Mouse (Mus musculus): ENCODE data around the gene Nelfa.
"Not testable (repeated sequence)": the region's sequence is repeated elsewhere in the genome, so short reads cannot be mapped to it uniquely, and the experiment has no call there.

Nelfa gene

DNA sequence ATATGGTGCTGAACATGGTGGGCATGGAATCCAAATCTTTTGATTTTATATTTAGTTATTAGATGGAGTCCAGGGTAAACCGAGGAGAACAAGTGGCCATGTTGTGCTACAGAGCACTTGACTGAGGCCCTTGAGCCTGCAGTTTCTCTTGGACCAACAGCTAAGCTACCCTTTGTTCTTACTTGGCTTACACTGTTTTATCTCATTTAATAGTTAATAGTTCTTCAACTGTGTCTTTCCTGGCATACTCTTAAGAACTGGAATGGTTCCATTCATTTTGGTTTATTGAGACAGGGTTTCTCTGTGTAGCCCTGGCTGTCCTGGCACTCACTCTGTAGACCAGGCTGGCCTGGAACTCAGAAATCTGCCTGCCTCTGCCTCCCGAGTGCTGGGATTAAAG lies 19.6 kb downstream of the Nelfa start:
- DNase-seq, result not testable (repeated sequence)

DNA sequence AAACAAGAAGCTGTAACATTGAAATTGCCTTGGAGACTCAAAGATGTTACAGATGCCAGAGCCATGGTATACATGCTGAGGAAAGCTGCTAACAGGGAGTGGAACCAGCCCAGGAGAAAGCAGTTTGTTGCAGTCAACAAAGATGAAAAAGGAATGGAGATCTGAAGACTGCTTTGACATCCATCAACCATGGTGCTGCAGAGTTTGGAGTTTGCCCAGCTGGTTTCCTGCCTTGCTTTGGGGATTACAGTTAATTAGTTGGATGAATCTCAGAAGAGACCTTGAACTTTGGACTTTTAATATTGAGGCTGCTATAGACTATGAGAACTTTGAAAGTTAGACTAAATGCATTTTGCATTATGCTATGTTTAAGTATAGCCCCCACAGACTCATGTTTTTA lies 21.2 kb downstream of the Nelfa start:
- DNase-seq, result not testable (repeated sequence)

DNA sequence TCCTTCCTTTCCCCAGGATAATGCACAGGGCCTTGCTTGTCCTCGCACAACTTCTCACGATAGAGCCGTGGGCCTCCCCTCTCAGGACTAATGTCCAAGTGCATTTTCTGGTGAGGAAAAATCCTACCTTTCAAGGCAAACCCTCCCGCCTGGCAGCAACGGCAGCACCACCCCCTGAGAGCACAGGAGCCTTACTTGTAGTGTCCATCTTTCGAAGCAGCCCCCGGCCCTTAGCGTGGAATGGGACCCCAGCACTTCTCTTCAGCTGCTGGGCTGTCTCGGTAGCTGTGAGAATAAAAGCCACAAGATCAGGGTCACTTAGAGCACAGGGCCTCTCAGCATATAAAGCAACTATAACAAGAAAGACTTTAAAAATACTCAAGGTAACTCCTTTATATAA lies 33.0 kb downstream of the Nelfa start:
- DNase-seq, result no peak

DNA sequence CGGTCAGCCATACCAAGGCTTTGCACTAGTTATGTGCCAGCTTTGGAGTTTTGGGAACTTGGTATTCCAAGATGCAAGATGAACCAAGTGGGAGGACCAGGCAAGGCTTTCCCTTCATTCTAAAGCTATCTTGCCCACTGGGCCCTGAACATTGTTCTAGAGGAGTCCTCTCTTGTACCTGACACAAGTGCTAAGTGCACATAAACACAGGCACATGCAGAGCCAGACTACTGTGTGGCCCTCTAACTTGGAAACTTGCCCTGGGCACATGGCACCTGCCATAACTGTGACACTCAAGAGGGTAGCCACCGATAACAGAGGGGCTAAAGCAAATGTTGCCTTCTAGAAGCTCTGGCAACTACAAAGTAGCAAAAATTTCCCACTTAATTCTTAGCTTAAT lies 33.5 kb downstream of the Nelfa start:
- no peak for DNase-seq

DNA sequence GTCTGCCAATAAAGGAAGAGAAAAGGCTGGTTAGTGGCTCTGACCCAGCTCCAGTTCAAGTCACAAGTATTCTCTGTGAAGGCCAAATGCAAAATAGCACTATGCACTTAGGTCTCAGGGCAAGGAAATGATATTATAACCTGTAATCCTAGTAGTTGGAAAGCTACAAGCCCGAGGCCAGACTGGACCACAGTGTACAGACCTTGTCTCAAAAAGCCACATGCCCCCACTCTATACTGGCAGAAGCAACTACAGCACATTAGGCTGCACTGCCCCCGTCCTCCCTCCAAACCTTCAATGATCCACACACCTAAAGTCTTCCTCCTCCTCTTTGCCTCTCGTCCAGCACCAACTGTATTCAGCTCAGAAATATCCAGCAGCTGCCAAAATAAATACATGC lies 34.9 kb downstream of the Nelfa start:
- no peak for DNase-seq

DNA sequence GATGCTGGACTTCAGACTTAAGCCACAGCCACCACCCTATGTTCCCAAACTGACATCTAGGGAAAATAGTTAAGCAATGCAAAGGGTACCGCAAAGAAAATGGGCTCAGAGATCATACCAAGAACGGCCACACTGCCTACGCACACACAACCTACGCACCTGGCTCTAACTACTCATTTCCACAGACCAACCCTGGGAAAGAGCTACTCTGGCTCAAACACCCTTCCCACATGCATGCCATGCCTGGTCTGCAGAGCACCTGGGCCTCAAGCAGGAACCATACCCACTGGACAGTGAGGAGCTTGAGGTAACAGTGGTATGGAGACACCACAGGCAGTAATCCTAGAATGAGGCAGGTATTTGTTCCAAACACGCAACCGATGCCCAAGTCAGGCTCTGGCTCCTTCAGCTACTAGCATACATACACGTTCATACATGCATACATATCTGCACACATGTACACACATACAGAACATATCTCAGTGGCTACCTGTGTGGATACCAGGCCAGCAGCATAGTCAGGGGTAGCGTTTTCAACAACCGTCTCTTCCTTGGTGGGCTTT lies 35.4 kb downstream of the Nelfa start:
- DNase-seq, result no peak

DNA sequence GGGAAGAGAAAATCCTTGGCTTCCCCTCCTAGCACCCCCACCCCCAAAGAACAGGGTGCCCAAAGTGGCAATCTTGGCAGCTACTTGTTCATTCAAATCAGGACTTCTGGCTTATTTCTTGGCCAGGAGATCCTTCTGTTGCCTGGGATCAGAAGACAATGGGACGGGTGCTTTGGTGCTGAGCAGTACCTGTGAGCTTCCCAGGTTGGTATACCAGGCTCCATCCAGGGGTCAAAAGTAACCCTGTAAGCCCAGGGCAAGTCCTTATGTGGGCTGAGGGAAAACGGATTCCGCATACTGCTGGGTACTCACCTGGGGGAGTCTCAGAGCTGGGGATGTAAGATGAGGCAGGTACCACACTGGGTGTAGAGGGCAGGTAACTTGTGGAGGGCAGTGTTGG lies 36.1 kb downstream of the Nelfa start:
- no peak for DNase-seq

DNA sequence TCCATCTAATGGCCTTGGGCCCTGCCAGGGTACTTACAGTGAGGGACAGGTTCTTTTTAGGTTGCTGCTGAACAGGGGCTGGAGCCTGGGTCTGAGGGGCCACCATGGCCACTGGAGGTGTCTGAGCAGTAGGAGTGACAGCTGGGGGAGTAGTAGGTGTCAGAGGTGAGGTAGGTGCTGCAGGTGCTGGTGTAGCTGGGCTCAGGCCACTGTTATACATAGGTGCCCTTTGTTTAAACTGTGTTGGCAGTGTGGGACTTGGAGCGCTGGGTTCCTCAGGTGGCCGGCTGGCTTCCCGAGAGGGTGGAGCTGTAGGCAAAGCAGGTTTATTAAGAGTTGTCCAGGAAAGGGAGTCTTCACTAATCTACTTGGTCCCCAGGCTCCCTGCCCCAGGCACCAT lies 37.0 kb downstream of the Nelfa start:
- DNase-seq, result no peak

DNA sequence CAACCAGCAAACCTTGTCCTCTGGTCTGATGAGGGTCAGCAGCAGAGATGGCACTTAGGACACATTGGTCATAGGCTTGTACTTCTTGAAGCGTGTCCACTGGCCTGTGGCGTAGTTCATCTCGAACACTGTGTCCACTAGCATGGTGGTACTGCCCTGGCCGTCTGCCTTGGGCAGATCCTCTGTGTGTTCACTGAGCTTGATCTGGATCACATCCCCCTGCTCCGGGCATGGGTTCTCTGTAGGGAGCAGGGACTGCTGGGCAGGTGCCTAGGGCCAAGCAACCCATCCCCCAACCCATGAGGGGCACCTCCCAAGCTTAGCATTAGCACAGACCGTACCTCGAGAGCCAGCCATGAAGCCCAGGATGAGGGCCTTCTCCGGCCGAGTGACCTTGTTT lies 37.5 kb downstream of the Nelfa start:
- no peak for DNase-seq

DNA sequence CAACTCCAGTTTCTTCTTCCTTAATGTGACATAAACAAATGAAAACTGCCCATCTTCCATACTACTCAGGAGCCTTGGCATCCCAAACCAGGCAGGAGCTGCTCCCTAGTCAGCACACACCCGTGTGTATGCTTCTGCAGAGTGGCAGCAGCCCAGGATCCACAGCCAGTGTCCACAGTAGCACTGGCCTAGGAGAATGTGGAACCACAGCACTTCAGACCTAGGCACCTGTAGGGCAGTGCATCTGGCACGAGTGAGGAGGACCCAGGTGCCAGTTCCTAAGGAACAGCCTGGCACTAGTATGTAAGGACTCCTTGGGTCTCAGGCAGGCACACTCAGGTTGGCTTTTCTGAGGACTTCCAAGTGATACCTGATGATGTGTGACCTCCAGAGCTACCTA lies 39.1 kb downstream of the Nelfa start:
- no peak for DNase-seq

DNA sequence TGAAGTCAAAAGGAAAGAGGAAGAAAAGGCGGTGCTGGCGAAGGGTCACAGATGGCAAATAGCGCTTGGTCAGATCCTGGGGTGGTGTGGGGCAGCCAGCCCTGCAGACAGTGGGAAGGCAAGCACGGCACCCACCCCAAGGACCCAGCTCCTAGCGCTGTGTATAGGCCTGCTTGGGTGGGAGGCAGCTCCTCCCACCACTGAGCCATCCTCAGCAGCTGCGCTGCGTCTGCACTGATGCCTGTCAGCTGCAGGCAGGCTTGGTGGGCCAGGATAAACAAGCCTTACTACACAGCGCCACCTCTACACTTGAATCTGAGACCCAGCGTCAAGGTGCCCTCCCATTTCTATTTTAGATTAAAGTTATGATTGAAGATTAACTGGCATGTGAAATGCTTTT lies 41.1 kb downstream of the Nelfa start:
- no peak for DNase-seq

DNA sequence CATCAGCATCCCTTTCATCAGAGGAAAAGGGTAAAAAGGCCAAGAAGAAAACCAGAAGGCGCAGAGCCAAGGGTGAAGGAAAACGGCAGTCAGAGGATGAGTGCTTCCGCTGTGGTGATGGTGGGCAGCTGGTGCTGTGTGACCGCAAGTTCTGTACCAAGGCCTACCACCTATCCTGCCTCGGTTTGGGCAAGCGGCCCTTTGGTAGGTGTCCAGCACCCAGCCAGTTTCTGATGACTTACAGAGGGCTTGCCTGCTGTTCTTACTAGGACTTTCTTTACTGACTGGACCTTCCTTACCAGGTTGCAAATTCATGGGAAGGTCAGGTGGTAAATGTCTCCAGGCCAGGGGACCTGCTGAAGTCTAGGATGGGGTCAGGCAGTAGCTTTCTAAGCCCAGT lies 42.8 kb downstream of the Nelfa start:
- DNase-seq, result no peak

DNA sequence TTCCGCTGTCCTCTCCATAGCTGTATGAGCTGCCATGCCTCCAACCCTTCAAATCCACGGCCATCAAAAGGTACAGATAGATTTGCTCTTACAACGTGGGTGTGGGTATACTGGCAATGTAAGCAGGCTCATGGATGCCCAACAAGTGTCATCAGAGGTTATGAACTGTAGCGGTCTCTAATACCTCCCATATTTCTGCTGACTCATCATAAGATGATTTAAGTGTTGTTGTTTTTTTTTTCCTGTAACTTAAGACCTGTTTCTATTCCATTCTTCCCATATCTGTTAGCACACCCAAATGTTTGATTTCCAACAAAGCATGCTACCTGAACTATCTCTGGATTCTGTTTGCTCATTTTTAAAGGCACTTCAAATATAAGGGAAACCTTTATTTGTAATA lies 55.1 kb downstream of the Nelfa start:
- DNase-seq, result no peak

DNA sequence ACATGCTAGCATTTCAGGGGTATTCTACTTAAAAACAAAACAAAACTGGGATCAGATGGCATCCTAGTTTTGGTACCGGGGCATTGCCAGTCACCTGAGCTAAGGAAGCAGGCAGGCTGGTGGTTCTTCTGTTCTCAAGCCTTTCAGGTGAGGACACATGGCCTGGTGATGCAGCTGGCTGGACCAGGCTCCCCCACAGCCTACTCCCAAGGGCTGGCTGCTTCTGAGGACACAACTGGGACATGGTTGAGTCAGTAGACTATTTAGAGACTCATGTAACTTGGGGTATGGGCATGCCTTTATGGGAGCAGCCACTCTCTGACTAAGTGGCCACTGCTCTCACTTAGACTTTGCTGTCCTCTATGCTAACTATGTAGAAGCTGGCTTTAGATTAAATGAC lies 60.7 kb downstream of the Nelfa start:
- DNase-seq, result no peak

DNA sequence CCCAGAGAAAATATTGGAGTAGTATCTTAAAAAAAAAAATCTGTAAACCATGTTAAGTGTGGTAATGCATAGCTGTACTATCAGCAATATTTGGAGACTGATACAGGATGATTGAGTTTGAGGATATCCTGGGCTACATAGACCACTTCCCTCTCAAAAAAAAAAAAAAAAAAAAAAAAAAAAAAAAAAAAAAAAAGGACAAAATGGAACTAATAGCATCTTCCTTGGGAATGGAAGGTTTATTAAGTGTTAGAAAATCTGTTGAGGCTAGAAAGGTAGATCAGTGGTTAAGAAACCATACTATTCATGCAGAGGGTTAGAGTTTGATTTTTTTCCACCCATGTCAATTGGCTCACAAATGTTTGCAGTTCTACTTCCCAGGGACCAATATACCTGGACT lies 78.5 kb downstream of the Nelfa start:
- no peak for DNase-seq

DNA sequence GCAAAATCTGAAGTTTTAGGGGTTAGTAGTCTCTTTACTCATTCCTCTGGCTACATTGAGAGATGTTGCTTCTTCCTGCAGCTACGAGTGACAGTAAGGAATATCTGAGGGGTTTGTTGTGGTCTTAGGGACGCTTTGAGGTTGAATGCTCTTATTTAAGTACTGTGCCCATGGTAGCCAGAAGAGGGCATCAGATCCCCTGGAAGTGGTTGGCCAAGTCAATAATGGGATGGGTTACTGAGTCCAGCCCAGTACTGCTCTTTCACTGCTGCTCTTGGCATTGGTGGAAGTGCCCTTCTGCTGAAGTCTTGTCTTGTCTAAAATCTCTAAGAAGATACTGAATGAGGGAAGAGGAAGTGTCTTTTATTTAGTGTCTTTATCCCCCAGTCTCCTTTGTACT lies 82.2 kb downstream of the Nelfa start:
- peak; percentile 5 for DNase-seq

DNA sequence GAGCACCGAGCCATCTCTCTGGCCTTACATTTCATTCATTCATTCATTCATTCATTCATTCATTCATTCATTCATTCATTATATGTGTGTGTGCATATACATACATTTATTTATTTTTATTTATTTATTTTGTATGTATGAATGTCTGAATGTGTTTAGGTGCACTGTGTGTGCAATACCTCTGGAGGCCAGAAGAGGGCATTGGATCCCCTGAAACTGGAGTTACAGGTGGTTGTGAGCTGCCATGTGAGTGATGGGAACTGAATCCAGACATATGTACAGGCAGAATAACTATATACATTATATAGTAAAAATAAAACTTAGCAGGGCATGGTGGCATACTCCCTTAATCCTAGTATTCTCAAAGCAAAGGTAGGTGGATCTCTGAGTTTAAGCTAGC lies 83.1 kb downstream of the Nelfa start:
- no peak for DNase-seq

DNA sequence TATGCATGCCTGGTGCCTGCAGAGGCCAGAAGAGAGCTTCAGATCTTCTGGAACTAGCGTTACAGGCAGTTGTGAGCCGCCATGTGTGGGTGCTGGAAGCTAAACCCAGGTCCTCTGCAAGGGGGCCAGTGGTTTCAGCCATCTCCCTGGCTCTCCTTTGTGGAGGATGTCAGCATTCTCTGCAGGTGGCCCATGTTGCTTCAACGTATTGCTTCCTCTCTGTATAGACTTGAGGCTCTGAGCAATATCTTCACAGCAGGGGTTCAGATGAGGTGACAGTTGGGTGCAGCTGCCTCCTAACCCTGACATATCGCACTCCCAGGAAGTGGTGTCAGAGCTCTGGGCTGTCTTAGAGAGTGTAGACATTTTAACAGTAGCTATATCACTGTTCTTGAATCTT lies 84.7 kb downstream of the Nelfa start:
- no peak for DNase-seq
